Mouse (Mus musculus): ENCODE data around the gene Irak1bp1.
A peak's percentile ranks its signal among the peaks of the same experiment; 100 is the strongest.

Irak1bp1 gene

DNA sequence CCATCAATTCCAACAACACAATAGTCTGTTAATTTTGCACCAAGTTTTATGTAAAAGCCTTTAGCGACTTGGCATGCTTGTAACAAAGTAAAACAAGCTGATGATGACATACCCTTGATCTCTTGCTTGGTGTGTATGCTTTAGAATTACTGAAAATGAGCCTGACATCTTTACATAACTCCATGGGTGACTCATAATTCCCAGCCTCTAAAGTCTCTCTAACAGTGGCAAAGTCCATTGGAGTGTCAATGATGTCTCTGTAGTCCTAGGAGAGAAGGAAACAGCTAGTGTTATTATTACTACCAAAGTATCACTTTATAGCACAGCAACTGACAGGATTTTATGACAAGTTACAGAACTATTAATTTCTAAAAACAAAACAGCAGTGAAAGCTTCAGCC, 47.7 kb downstream of the Irak1bp1 start:
- DNase-seq (ENCODE audit: low read depth, low spot score), result peak; percentile 15

- peak; percentile 27 for DNase-seq (ENCODE audit: low read depth, low spot score)
Observed at GRCm38 (mm10) chr9:82884177-82884576, 54.8 kb downstream of the Irak1bp1 start.

DNA sequence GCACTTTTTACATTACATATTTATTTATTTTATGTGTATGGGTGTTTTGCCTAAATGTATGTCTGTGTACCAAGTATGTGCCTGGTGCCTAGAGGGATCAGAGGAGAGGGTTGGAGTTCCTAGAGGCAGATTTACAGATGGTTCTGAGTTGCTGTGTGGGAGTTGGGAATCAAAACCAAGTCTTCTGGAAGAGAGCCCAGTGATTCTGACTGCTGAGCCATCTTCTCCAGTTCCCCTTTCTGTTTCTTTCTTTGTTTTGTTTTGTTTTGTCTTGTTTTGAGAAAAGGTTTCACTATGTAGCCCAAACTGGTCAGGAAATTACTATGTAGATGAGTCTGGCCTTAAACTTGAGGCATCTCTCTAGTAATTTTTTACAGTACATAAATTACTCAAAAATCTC, 59.3 kb downstream of the Irak1bp1 start:
- peak; percentile 20 for DNase-seq (ENCODE audit: low read depth, low spot score)

All from 3T3-L1 (cell line).